Mouse (Mus musculus) liver, embryonic 14.5 days (tissue): ENCODE data around the gene Chd8. TPM values are rescaled to one million over a fixed set of nuclear protein-coding genes. Genes with fewer than 3 reads are reported as not detected.
A peak's percentile ranks its signal among the peaks of the same experiment; 100 is the strongest.

ENCODE experiments used
- ATAC-seq: fragments of 200-750 bp; cut with Nextera tagmentation; 2 replicates; pipeline ENCODE4 v1.8.0; 2017; ENCODE audit warnings: moderate number of reproducible peaks, mild to moderate bottlenecking, moderate library complexity; ENCODE audit not compliant: insufficient read depth
- DNase-seq, 3 experiments: peaks; one replicate each; pipeline ENCODE4 v3.0.0-alpha.2; 2012 to 2013; ENCODE audit warnings: low read depth in 3 of 3, low spot score in 3 of 3
- H3K27ac ChIP-seq: fragments of 300-500 bp; sonication (generic); 2 replicates; pipeline ENCODE4 v1.5.1; 2014; ENCODE audit warnings: moderate library complexity, mild to moderate bottlenecking, control low read depth, inconsistent platforms
- H3K27me3 ChIP-seq: fragments of 300-500 bp; sonication (generic); 2 replicates; pipeline ENCODE4 v1.6.1; 2014; ENCODE audit warnings: mild to moderate bottlenecking, low read length, moderate library complexity; ENCODE audit not compliant: control insufficient read depth, insufficient read depth
- H3K36me3 ChIP-seq: fragments of 300-500 bp; sonication (generic); replicated peaks from 2 replicates; pipeline ENCODE4 v1.6.1; 2014; ENCODE audit warnings: low read depth; ENCODE audit not compliant: control insufficient read depth, insufficient read depth
- H3K4me1 ChIP-seq, 2 experiments: fragments of 200-500 bp in 1 of 2; fragments of 300-500 bp in 1 of 2; sonication (generic) in 1 of 2; replicated peaks; 2 replicates each; pipeline ENCODE4 v1.6.1; 2012 to 2014; ENCODE audit warnings: antibody characterized with exemption in 1 of 2, inconsistent platforms in 1 of 2, low read length in 1 of 2; ENCODE audit not compliant: control insufficient read depth in 2 of 2, insufficient read depth in 2 of 2
- H3K4me2 ChIP-seq: fragments of 300-500 bp; sonication (generic); 2 replicates; pipeline ENCODE4 v1.6.1; 2014; ENCODE audit warnings: low read depth, mild to moderate bottlenecking, control low read depth, moderate library complexity
- H3K4me3 ChIP-seq, 2 experiments: fragments of 200-500 bp in 1 of 2; fragments of 300-500 bp in 1 of 2; sonication (generic) in 1 of 2; 2 replicates each; pipeline ENCODE4 v1.5.1; 2012 to 2014; ENCODE audit warnings: low read depth in 2 of 2, low read length in 2 of 2, mild to moderate bottlenecking in 2 of 2, control low read depth in 1 of 2, inconsistent platforms in 1 of 2, moderate library complexity in 1 of 2; ENCODE audit not compliant: insufficient read depth in 1 of 2
- H3K9ac ChIP-seq: fragments of 300-500 bp; sonication (generic); replicated peaks from 2 replicates; pipeline ENCODE4 v1.6.1; 2014; ENCODE audit warnings: mild to moderate bottlenecking, control low read depth, moderate library complexity
- H3K9me3 ChIP-seq: fragments of 300-500 bp; sonication (generic); 2 replicates; pipeline ENCODE4 v1.6.1; 2016; ENCODE audit warnings: low read length, mixed read lengths; ENCODE audit not compliant: control insufficient read depth
- CTCF ChIP-seq: IDR thresholded peaks from 2 replicates; pipeline ENCODE4 v1.5.1; 2016; ENCODE audit warnings: antibody characterized with exemption, low read depth, control low read depth
- EP300 ChIP-seq: IDR thresholded peaks from 2 replicates; pipeline ENCODE4 v1.6.1; 2016; ENCODE audit warnings: antibody characterized with exemption, low read depth
- WGBS: fragments of 180-500 bp; shearing (Covaris S2); extraction: QIAGEN DNeasy Blood & Tissue Kit; methylation state at CpG from one replicate; pipeline ENCODE4 v1.1.7; 2014; ENCODE audit not compliant: insufficient replicate concordance; 5-methylcytosine and 5-hydroxymethylcytosine counted together
- polyA plus RNA-seq, 2 experiments: library from polyadenylated mRNA; depleted of rRNA in 1 of 2; stranded (reverse) in 1 of 2; unstranded in 1 of 2; fragments of >200 nt; fragmentation: Nextera tagmentation in 1 of 2; extraction: Ambion mirVana in 1 of 2; gene quantifications; 2 replicates each; pipeline versions ENCODE4 v1.2.1 to v1.2.3; 2012 to 2014

Gene Chd8
- polyA plus RNA-seq, 2 experiments: 13.1 to 14.0 TPM

DNA sequence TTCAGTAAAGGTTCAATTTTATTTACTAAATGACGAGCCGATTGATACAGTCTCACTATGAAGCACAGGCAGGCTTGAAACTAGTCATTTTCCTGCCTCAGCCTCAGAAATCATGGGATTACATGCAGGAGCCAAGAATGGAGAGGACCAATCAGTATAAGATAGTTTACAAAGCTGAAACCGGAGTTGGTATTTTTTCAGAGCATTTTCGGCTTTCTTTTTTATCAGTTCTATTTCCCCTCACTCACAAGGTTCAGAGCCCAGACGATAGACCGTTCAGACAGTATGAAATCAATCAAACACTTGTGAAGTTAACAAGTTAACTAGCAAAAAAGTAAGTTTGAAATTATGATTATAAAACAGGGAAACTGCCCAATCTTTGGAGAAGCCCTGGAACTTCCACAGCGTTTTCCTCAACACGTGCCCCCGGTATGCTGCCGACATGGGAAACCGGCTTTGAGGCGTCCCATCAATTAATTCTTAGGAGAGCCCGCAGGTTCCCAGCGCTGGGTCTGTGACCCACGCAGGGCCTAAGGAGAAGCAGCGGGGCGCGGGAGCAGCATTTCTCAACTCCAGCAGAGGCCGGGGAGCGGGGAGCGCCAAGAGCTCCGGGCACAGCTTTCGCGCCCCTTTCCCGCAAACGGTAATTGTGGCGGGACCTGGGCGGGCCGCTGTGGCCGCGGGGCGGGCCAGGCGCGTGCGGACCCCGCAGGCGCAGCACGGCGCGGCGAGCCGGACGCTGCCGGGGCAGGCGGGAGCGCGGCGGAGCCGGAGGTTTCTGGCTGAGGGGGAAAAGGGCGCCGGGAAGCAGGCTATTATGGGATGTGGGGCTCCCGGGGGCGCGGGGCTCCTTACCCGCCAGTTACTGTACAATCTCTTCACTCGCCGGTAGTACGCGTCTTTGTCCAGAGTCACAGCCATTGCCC, 61.1 kb downstream of the Chd8 start:
- Histone ChIP-seq H3K9me3 (no peaks in the 10 kb centered on the region), H3K9ac (peak overlapping the region; percentile 98), H3K4me1 (peaks cover 30 to 33% of the 10 kb centered on the region in 2 experiments), H3K36me3 (peaks cover 25% of the 10 kb centered on the region), H3K4me2 (peak overlapping the region; percentile 93), H3K4me3 (peak overlapping the region; percentile 83 to 91), H3K27ac (peak overlapping the region; percentile 86), H3K27me3 (no peaks in the 10 kb centered on the region)
- under 1% methylated on average over 58 of the region's 59 CpGs for WGBS
- TF ChIP-seq CTCF: no peak
- TF ChIP-seq EP300: no peak
- DNase-seq: peak in 1 of 3 experiments; percentile 19
- peak; percentile 47 for ATAC-seq

DNA sequence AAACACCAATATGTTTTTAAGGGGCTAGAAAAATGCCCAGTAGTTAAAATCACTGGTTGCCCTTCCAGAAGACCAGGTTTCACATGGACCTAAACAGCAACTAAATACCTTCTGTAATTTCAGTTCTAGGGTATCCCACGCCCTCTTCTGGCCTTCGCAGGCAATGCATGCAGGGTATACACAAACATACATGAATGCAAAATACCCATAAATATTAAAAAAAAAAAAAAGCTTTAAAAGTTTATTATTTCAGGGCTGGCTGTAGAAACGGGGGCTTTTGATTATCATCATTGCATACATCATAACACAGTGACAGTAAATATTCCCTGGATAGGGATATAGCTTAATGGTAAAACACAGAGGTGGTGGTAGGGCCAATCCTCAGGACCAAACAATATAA, 61.9 kb downstream of the Chd8 start:
- Histone ChIP-seq H3K36me3 (peaks cover 19% of the 10 kb centered on the region), H3K27ac (no peak overlapping the region), H3K4me3 (peak overlapping the region; percentile 83 to 91; a peak in 3 of 4 replicates), H3K9me3 (no peaks in the 10 kb centered on the region), H3K4me2 (peak overlapping the region; percentile 93), H3K4me1 (peaks cover 36 to 39% of the 10 kb centered on the region in 2 experiments), H3K9ac (peak overlapping the region; percentile 98), H3K27me3 (no peaks in the 10 kb centered on the region)
- TF ChIP-seq EP300 (no peak), CTCF (peak; percentile 77)
- ATAC-seq: no peak
- WGBS: 2% methylated on average over 3 of the region's 3 CpGs
- DNase-seq: peak; percentile 59 to 73 (median 63)

DNA sequence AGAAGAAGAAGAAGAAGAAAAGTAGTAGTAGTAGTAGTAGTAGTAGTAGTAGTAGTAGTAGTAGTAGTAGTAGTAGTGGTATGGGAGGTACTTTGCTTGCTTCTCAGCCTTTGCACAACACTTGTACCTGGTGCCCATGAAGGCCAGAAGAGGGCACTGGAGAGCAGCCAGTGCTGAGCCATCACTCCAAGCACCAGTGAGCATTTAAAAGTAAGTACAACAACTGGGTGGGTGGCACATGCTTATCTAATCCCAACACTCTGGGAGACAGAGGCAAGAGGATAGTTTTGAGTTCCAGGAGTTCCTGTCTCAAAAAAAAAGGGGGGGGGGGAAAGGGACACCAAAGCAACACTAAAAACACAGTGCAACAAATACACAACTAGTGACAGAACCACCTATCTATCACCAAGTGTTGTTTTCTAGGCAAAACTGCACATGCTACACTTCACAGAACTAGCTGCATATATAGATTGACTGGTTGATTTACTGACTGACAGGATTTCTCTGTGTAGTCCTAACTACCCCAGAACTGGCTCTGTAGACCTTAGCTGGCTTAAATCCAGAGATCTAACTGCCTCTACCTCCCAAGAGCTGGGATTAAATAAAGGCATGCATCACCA, 66.7 kb downstream of the Chd8 start:
- no peaks in the 10 kb centered on the region for H3K9me3 ChIP-seq
- no peak overlapping the region for H3K9ac ChIP-seq
- DNase-seq (peak; percentile 68 to 76 (median 75)), ATAC-seq (peak; percentile 83)
- H3K27me3 ChIP-seq: no peaks in the 10 kb centered on the region
- TF ChIP-seq CTCF: peak; percentile 93
- TF ChIP-seq EP300: no peak
- peak overlapping the region; percentile 4 for H3K4me2 ChIP-seq
- H3K27ac ChIP-seq: peak overlapping the region; percentile 60
- peaks cover 16% of the 10 kb centered on the region for H3K36me3 ChIP-seq
- no peak overlapping the region for H3K4me3 ChIP-seq
- H3K4me1 ChIP-seq: peaks cover 16 to 23% of the 10 kb centered on the region in 2 experiments

DNA sequence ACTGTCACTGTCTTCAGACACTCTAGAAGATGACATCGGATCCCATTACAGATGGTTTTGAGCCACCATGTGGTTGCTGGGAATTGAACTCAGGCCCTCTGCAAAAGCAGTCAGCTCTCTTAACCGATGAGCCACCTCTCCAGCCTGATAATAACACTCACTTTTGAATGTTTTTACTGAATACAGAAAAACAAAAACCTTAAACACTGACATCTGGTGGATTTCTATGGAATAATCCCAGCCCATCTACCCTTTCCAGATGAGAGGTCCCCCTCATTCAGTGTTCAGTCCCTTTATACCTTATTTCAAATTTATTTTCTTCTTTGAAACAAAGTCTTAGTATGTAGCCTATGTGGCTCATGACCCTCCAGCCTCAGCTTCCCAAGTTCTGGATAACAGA, 68.1 kb downstream of the Chd8 start:
- Histone ChIP-seq H3K36me3 (peaks cover 16% of the 10 kb centered on the region), H3K4me1 (peaks cover 14 to 23% of the 10 kb centered on the region in 2 experiments), H3K27ac (no peak overlapping the region), H3K4me2 (no peak overlapping the region), H3K9ac (no peak overlapping the region), H3K9me3 (no peaks in the 10 kb centered on the region), H3K4me3 (no peak overlapping the region), H3K27me3 (no peaks in the 10 kb centered on the region)
- WGBS: 56% methylated on average over 2 of the region's 2 CpGs
- TF ChIP-seq EP300 (no peak), CTCF (no peak; the same call in 1 of the 2 replicates)
- DNase-seq (no peak), ATAC-seq (no peak)

DNA sequence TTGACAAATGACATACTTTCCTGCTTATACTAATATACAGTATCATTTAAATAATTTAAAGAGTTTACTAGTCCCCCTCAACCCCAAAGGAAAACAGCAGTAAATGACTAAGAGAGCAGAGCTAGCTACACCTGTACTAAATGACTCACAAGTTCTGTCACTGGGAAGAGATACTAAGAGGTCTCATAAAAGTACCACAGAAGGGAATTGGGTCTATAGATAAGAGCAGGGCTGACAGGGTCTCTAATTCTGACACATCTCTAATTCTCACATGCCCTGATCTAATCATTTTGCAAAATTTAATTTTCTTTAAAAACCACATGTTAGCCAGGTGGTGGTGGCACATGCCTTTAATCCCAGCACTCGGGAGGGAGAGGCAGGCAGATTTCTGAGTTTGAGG, 68.8 kb downstream of the Chd8 start:
- DNase-seq: no peak

More for the DNA sequence above, 68.8 kb downstream of the Chd8 start:
- Histone ChIP-seq H3K4me2 (no peak overlapping the region), H3K9me3 (no peaks in the 10 kb centered on the region), H3K27me3 (no peaks in the 10 kb centered on the region), H3K27ac (no peak overlapping the region), H3K9ac (no peak overlapping the region), H3K4me1 (peaks cover 14 to 21% of the 10 kb centered on the region in 2 experiments), H3K4me3 (no peak overlapping the region), H3K36me3 (peaks cover 20% of the 10 kb centered on the region)
- no peak for TF ChIP-seq CTCF
- no peak for TF ChIP-seq EP300
- WGBS: 36% methylated on average over 1 of the region's 1 CpGs
- ATAC-seq: no peak
